Mouse (Mus musculus) embryonic fibroblast, embryonic 13.5 days (primary cell): ENCODE measurements around the gene Fam187a. TPM values are rescaled to one million over a fixed set of nuclear protein-coding genes. Genes with fewer than 3 reads are reported as not detected.

Experiments
- H3K27ac ChIP-seq: 2 replicates; pipeline ENCODE4 v1.5.1; 2012; ENCODE audit warnings: low read length, control low read depth, inconsistent platforms; ENCODE audit not compliant: insufficient read depth
- H3K4me1 ChIP-seq: 2 replicates; pipeline ENCODE4 v1.6.1; 2011; ENCODE audit warnings: low read length; ENCODE audit not compliant: control insufficient read depth, insufficient read depth
- H3K4me3 ChIP-seq: 2 replicates; pipeline ENCODE4 v1.5.1; 2011; ENCODE audit warnings: mild to moderate bottlenecking, control low read depth, low read length; ENCODE audit not compliant: insufficient read depth
- CTCF ChIP-seq: IDR thresholded peaks from 2 replicates; pipeline ENCODE4 v1.5.1; 2011; ENCODE audit warnings: mild to moderate bottlenecking, control low read depth, low read length, moderate library complexity, borderline replicate concordance; ENCODE audit not compliant: insufficient read depth
- POLR2A ChIP-seq: IDR thresholded peaks from 2 replicates; pipeline ENCODE4 v1.6.1; 2011; ENCODE audit warnings: low read depth, mild to moderate bottlenecking, control low read depth, low read length, moderate library complexity
- polyA plus RNA-seq: library from polyadenylated mRNA; stranded (reverse); fragments of >200 nt; gene quantifications from 2 replicates; pipeline ENCODE4 v1.2.4, GENCODE M21; 2011; ENCODE audit warnings: low read depth; ENCODE audit not compliant: missing spikeins, insufficient read length

The Fam187a gene
- polyA plus RNA-seq, 1 experiment = not detected

GRCm38 (mm10) chr11:102921491-102921890 is 36.5 kb downstream of the Fam187a start:
- TF ChIP-seq CTCF (no peak), POLR2A (no peak)
- H3K27ac ChIP-seq = no peak overlapping the region
- no peak overlapping the region for H3K4me3 ChIP-seq
- peaks cover 2% of the 10 kb centered on the region; the same call in 1 of the 2 replicates for H3K4me1 ChIP-seq

- no peak for TF ChIP-seq CTCF
- peak; percentile 65 for TF ChIP-seq POLR2A
- Histone ChIP-seq H3K4me1 (peaks cover 2% of the 10 kb centered on the region; the same call in 1 of the 2 replicates), H3K27ac (peak within 1 kb of the TSS; percentile 74)
Observed at GRCm38 (mm10) chr11:102924557-102925350, 39.8 kb downstream of the Fam187a start, which contains the start of gene Kif18b. Gene Kif18b (minus strand): TSS chr11:102925124.

GRCm38 (mm10) chr11:102925351-102925717 is 40.4 kb downstream of the Fam187a start:
- H3K27ac ChIP-seq = peak overlapping the region; percentile 74
- peak overlapping the region; percentile 31 for H3K4me3 ChIP-seq
- peaks cover 2% of the 10 kb centered on the region; the same call in 1 of the 2 replicates for H3K4me1 ChIP-seq
- TF ChIP-seq POLR2A = no peak

More at GRCm38 (mm10) chr11:102924557-102925350, 39.8 kb downstream of the Fam187a start, which contains the start of gene Kif18b:
- peak within 1 kb of the TSS; percentile 83 for H3K4me3 ChIP-seq

GRCm38 (mm10) chr11:102930672-102931071 is 45.7 kb downstream of the Fam187a start:
- no peak overlapping the region for H3K4me3 ChIP-seq
- no peaks in the 10 kb centered on the region for H3K4me1 ChIP-seq
- H3K27ac ChIP-seq = no peak overlapping the region
- TF ChIP-seq CTCF (no peak), POLR2A (no peak)

GRCm38 (mm10) chr11:102936272-102936671 is 51.3 kb downstream of the Fam187a start:
- Histone ChIP-seq H3K4me3 (no peak overlapping the region), H3K27ac (no peak overlapping the region), H3K4me1 (no peaks in the 10 kb centered on the region)
- TF ChIP-seq CTCF (no peak), POLR2A (no peak)

Other genes with a start within 250 kb of the Fam187a start
- not detected in 2 replicates for gene Meioc, start 221.5 kb upstream of the Fam187a start, polyA plus RNA-seq
- gene Ccdc43, start 187.4 kb upstream of the Fam187a start, polyA plus RNA-seq = 25.6 and 26.4 TPM in 2 replicates
- 0.40 and 2.0 TPM in 2 replicates for gene Adam11, start 123.7 kb upstream of the Fam187a start, polyA plus RNA-seq
- 27.8 and 43.5 TPM in 2 replicates for gene Gjc1, start 65.5 kb upstream of the Fam187a start, polyA plus RNA-seq
- not detected in 2 replicates for gene Higd1b, start 49.3 kb upstream of the Fam187a start, polyA plus RNA-seq
- gene Eftud2, start 4.2 kb upstream of the Fam187a start, polyA plus RNA-seq = 75.9 and 77.9 TPM in 2 replicates
- 0.49 and 0.73 TPM in 2 replicates for gene Ccdc103, start 4.0 kb upstream of the Fam187a start, polyA plus RNA-seq
- gene Gfap, start 15.7 kb downstream of the Fam187a start, polyA plus RNA-seq = 1.4 TPM in 1 of 2 replicates, not detected in the other
- gene Kif18b, start 40.0 kb downstream of the Fam187a start, polyA plus RNA-seq = 10.5 and 15.7 TPM in 2 replicates
- not detected in 2 replicates for gene C1ql1, start 61.5 kb downstream of the Fam187a start, polyA plus RNA-seq
- 91.1 and 111 TPM in 2 replicates for gene Nmt1, start 143.0 kb downstream of the Fam187a start, polyA plus RNA-seq
- gene Dcakd, start 143.2 kb downstream of the Fam187a start, polyA plus RNA-seq = 57.7 and 66.6 TPM in 2 replicates
- 5.6 and 7.1 TPM in 2 replicates for gene Plcd3, start 216.5 kb downstream of the Fam187a start, polyA plus RNA-seq
- 23.3 and 24.3 TPM in 2 replicates for gene Acbd4, start 216.5 kb downstream of the Fam187a start, polyA plus RNA-seq
- 16.8 and 19.0 TPM in 2 replicates for gene Hexim1, start 231.1 kb downstream of the Fam187a start, polyA plus RNA-seq
- gene Hexim2, start 247.3 kb downstream of the Fam187a start, polyA plus RNA-seq = 2.3 and 3.1 TPM in 2 replicates